Mouse (Mus musculus) olfactory bulb, adult 2 months (tissue): ENCODE measurements around the gene Ugt1a9. TPM values are rescaled to one million over a fixed set of nuclear protein-coding genes. Genes with fewer than 3 reads are reported as not detected.

Experiments
- H3K27ac ChIP-seq: fragments of 200-500 bp; 2 replicates; pipeline ENCODE4 v1.5.1; 2012; ENCODE audit warnings: low read depth, low read length; ENCODE audit not compliant: insufficient read depth
- H3K4me1 ChIP-seq: fragments of 200-500 bp; 2 replicates; pipeline ENCODE4 v1.6.1; 2012; ENCODE audit warnings: low read length; ENCODE audit not compliant: control insufficient read depth, insufficient read depth
- H3K4me3 ChIP-seq: fragments of 200-500 bp; 2 replicates; pipeline ENCODE4 v1.5.1; 2012; ENCODE audit warnings: mild to moderate bottlenecking, low read depth, low read length, moderate library complexity; ENCODE audit not compliant: insufficient read depth
- CTCF ChIP-seq: fragments of 200-500 bp; IDR thresholded peaks from 2 replicates; pipeline ENCODE4 v1.5.1; 2012; ENCODE audit warnings: low read depth, mild to moderate bottlenecking, low read length, moderate library complexity; ENCODE audit not compliant: insufficient read depth
- POLR2A ChIP-seq: fragments of 200-500 bp; IDR thresholded peaks from 2 replicates; pipeline ENCODE4 v1.6.1; 2012; ENCODE audit warnings: mild to moderate bottlenecking, low read depth, low read length, moderate library complexity; ENCODE audit not compliant: insufficient read depth
- WGBS: fragments of 180-500 bp; shearing (Covaris S2); methylation state at CpG from one replicate; pipeline ENCODE4 v1.1.7; 2018; 5-methylcytosine and 5-hydroxymethylcytosine counted together
- polyA plus RNA-seq: library from polyadenylated mRNA; stranded (reverse); fragments of >200 nt; gene quantifications from 2 replicates; pipeline ENCODE4 v1.2.4, GENCODE M21; 2012; ENCODE audit warnings: low replicate concordance; ENCODE audit not compliant: missing spikeins, insufficient read depth, insufficient read length

Ugt1a9 gene
- polyA plus RNA-seq, 1 experiment = not detected

GRCm38 (mm10) chr1:88235894-88236415 is 165.4 kb downstream of the Ugt1a9 start:
- Histone ChIP-seq H3K27ac (no peak overlapping the region), H3K4me1 (no peaks in the 10 kb centered on the region), H3K4me3 (no peak overlapping the region)
- no peak for TF ChIP-seq POLR2A
- no peak for TF ChIP-seq CTCF
- 58% methylated on average over 4 of the region's 4 CpGs for WGBS

- H3K27ac ChIP-seq = no peak overlapping the region
- H3K4me1 ChIP-seq = no peaks in the 10 kb centered on the region
- no peak overlapping the region for H3K4me3 ChIP-seq
- 80% methylated on average over 5 of the region's 5 CpGs for WGBS
- TF ChIP-seq POLR2A (no peak), CTCF (no peak)
Measured at GRCm38 (mm10) chr1:88237311-88237710, 166.7 kb downstream of the Ugt1a9 start.

- no peak overlapping the region for H3K4me3 ChIP-seq
- no peaks in the 10 kb centered on the region for H3K4me1 ChIP-seq
- TF ChIP-seq POLR2A = no peak
- no peak for TF ChIP-seq CTCF
- 75% methylated on average over 6 of the region's 6 CpGs for whole genome bisulfite sequencing
- no peak overlapping the region for H3K27ac ChIP-seq
Measured at GRCm38 (mm10) chr1:88238771-88239170, 168.2 kb downstream of the Ugt1a9 start.

GRCm38 (mm10) chr1:88240072-88240471 is 169.5 kb downstream of the Ugt1a9 start:
- WGBS = 76% methylated on average over 5 of the region's 5 CpGs
- H3K27ac ChIP-seq = no peak overlapping the region
- no peak for TF ChIP-seq CTCF
- no peak for TF ChIP-seq POLR2A
- H3K4me1 ChIP-seq = no peaks in the 10 kb centered on the region
- no peak overlapping the region for H3K4me3 ChIP-seq

GRCm38 (mm10) chr1:88240579-88240978 is 170.0 kb downstream of the Ugt1a9 start:
- Histone ChIP-seq H3K4me1 (no peaks in the 10 kb centered on the region), H3K27ac (no peak overlapping the region), H3K4me3 (no peak overlapping the region)
- TF ChIP-seq CTCF (no peak), POLR2A (no peak)
- WGBS = 71% methylated on average over 4 of the region's 4 CpGs

GRCm38 (mm10) chr1:88243861-88244260 is 173.3 kb downstream of the Ugt1a9 start:
- TF ChIP-seq CTCF (no peak), POLR2A (no peak)
- WGBS = 66% methylated on average over 5 of the region's 5 CpGs
- no peak overlapping the region for H3K27ac ChIP-seq
- no peaks in the 10 kb centered on the region for H3K4me1 ChIP-seq
- H3K4me3 ChIP-seq = no peak overlapping the region

GRCm38 (mm10) chr1:88245881-88246280 is 175.3 kb downstream of the Ugt1a9 start:
- Histone ChIP-seq H3K4me1 (no peaks in the 10 kb centered on the region), H3K27ac (no peak overlapping the region), H3K4me3 (no peak overlapping the region)
- WGBS = 80% methylated on average over 6 of the region's 6 CpGs
- no peak for TF ChIP-seq POLR2A
- TF ChIP-seq CTCF = no peak

GRCm38 (mm10) chr1:88246386-88246785 is 175.8 kb downstream of the Ugt1a9 start:
- Histone ChIP-seq H3K27ac (no peak overlapping the region), H3K4me1 (no peaks in the 10 kb centered on the region), H3K4me3 (no peak overlapping the region)
- TF ChIP-seq POLR2A = no peak
- TF ChIP-seq CTCF = no peak
- WGBS = 49% methylated on average over 6 of the region's 6 CpGs

GRCm38 (mm10) chr1:88247660-88248059 is 177.1 kb downstream of the Ugt1a9 start:
- TF ChIP-seq POLR2A (no peak), CTCF (no peak)
- Histone ChIP-seq H3K27ac (no peak overlapping the region), H3K4me3 (no peak overlapping the region), H3K4me1 (no peaks in the 10 kb centered on the region)
- 42% methylated on average over 2 of the region's 2 CpGs for WGBS

- Histone ChIP-seq H3K27ac (no peak overlapping the region), H3K4me3 (no peak overlapping the region), H3K4me1 (no peaks in the 10 kb centered on the region)
- 67% methylated on average over 4 of the region's 4 CpGs for WGBS
- TF ChIP-seq POLR2A (no peak), CTCF (no peak)
Measured at GRCm38 (mm10) chr1:88248658-88249057, 178.1 kb downstream of the Ugt1a9 start.
